Mouse (Mus musculus): Measurements from ENCODE around the gene Fam196b. TPM values are rescaled to one million over a fixed set of nuclear protein-coding genes. Genes with fewer than 3 reads are reported as not detected.
A peak's percentile ranks its signal among the peaks of the same experiment; 100 is the strongest.

Gene Fam196b
- total RNA-seq, 1 experiment from 2014 or later = not detected

GRCm38 (mm10) chr11:34332344-34333031, 17.9 kb downstream of the Fam196b start:
- no peak for DNase-seq

- DNase-seq = no peak
Observed at GRCm38 (mm10) chr11:34337907-34338306, 23.3 kb downstream of the Fam196b start.

- DNase-seq = no peak
Observed at GRCm38 (mm10) chr11:34339693-34340092, 25.1 kb downstream of the Fam196b start.

- no peak for DNase-seq
Observed at GRCm38 (mm10) chr11:34343742-34344307, 29.2 kb downstream of the Fam196b start.

- DNase-seq = peak; percentile 30
Observed at GRCm38 (mm10) chr11:34344310-34344709, 29.7 kb downstream of the Fam196b start.

GRCm38 (mm10) chr11:34348287-34348918, 33.8 kb downstream of the Fam196b start:
- DNase-seq = peak; percentile 83

GRCm38 (mm10) chr11:34349453-34350056, 34.9 kb downstream of the Fam196b start:
- DNase-seq = no peak

GRCm38 (mm10) chr11:34355406-34355805, 40.8 kb downstream of the Fam196b start:
- DNase-seq = no peak

GRCm38 (mm10) chr11:34356109-34356508, 41.5 kb downstream of the Fam196b start:
- no peak for DNase-seq

- DNase-seq = no peak
Observed at GRCm38 (mm10) chr11:34372224-34372623, 57.6 kb downstream of the Fam196b start.

- no peak for DNase-seq
Observed at GRCm38 (mm10) chr11:34375557-34375956, 60.9 kb downstream of the Fam196b start.

GRCm38 (mm10) chr11:34377649-34378048, 63.0 kb downstream of the Fam196b start:
- DNase-seq = no peak

- no peak for DNase-seq
Observed at GRCm38 (mm10) chr11:34383501-34383900, 68.9 kb downstream of the Fam196b start.

- DNase-seq = no peak
Observed at GRCm38 (mm10) chr11:34384178-34384577, 69.6 kb downstream of the Fam196b start.

GRCm38 (mm10) chr11:34385001-34385688, 70.5 kb downstream of the Fam196b start:
- no peak for DNase-seq

- DNase-seq = no peak
Observed at GRCm38 (mm10) chr11:34389261-34390116, 74.9 kb downstream of the Fam196b start.

GRCm38 (mm10) chr11:34392105-34392504, 77.5 kb downstream of the Fam196b start:
- DNase-seq = no peak

GRCm38 (mm10) chr11:34395802-34396201, 81.2 kb downstream of the Fam196b start:
- DNase-seq = no peak

- no peak for DNase-seq
Observed at GRCm38 (mm10) chr11:34397661-34398060, 83.0 kb downstream of the Fam196b start.

GRCm38 (mm10) chr11:34398555-34398954, 83.9 kb downstream of the Fam196b start:
- DNase-seq = no peak

GRCm38 (mm10) chr11:34401343-34401742, 86.7 kb downstream of the Fam196b start:
- no peak for DNase-seq

- no peak for DNase-seq
Observed at GRCm38 (mm10) chr11:34405311-34405710, 90.7 kb downstream of the Fam196b start.

Data from adrenal gland, postnatal 14 days (tissue).